Mouse (Mus musculus) hindbrain, embryonic 11.5 days (tissue): Measurements from ENCODE around the gene Micu1. TPM values are rescaled to one million over a fixed set of nuclear protein-coding genes. Genes with fewer than 3 reads are reported as not detected.

ENCODE experiments used
- ATAC-seq: fragments of 200-750 bp; cut with Nextera tagmentation; 2 replicates; pipeline ENCODE4 v1.8.0; 2017; ENCODE audit warnings: mild to moderate bottlenecking, moderate TSS enrichment, moderate library complexity; ENCODE audit not compliant: low FRiP score
- DNase-seq: peaks from one replicate; pipeline ENCODE4 v3.0.0-alpha.2; 2015; ENCODE audit warnings: low spot score
- H3K27ac ChIP-seq: fragments of 300-500 bp; sonication (generic); 2 replicates; pipeline ENCODE4 v1.5.1; 2014; ENCODE audit warnings: mild to moderate bottlenecking, low read depth, low read length
- H3K27me3 ChIP-seq: fragments of 300-500 bp; sonication (generic); 2 replicates; pipeline ENCODE4 v1.6.1; 2014; ENCODE audit warnings: mild to moderate bottlenecking, low read length, moderate library complexity, mixed read lengths; ENCODE audit not compliant: control insufficient read depth, insufficient read depth
- H3K36me3 ChIP-seq: fragments of 300-500 bp; sonication (generic); 2 replicates; pipeline ENCODE4 v1.6.1; 2014; ENCODE audit warnings: mild to moderate bottlenecking, low read length, moderate library complexity, mixed read lengths; ENCODE audit not compliant: control insufficient read depth, insufficient read depth
- H3K4me1 ChIP-seq: fragments of 300-500 bp; sonication (generic); replicated peaks from 2 replicates; pipeline ENCODE4 v1.6.1; 2014; ENCODE audit warnings: low read length, mixed read lengths; ENCODE audit not compliant: control insufficient read depth, insufficient read depth
- H3K4me2 ChIP-seq: fragments of 300-500 bp; sonication (generic); replicated peaks from 2 replicates; pipeline ENCODE4 v1.6.1; 2014; ENCODE audit warnings: mild to moderate bottlenecking, low read depth, low read length
- H3K4me3 ChIP-seq: fragments of 300-500 bp; sonication (generic); 2 replicates; pipeline ENCODE4 v1.5.1; 2014; ENCODE audit warnings: low read depth, low read length
- H3K9ac ChIP-seq: fragments of 300-500 bp; sonication (generic); 2 replicates; pipeline ENCODE4 v1.6.1; 2014; ENCODE audit warnings: low read depth, low read length
- H3K9me3 ChIP-seq: fragments of 300-500 bp; sonication (generic); 2 replicates; pipeline ENCODE4 v1.6.1; 2016; ENCODE audit warnings: low read length; ENCODE audit not compliant: control insufficient read depth
- WGBS: fragments of 180-500 bp; shearing (Covaris S2); extraction: QIAGEN DNeasy Blood & Tissue Kit; methylation state at CpG from one replicate; pipeline ENCODE4 v1.1.7; 2014; 5-methylcytosine and 5-hydroxymethylcytosine counted together
- polyA plus RNA-seq: library from polyadenylated mRNA; unstranded; fragments of >200 nt; fragmentation: Nextera tagmentation; extraction: Ambion mirVana; gene quantifications from 2 replicates; pipeline ENCODE4 v1.2.1, GENCODE M21; 2014

Micu1 gene
- polyA plus RNA-seq, 1 experiment from 2014 or later: 69.0 TPM

GRCm38 (mm10) chr10:59729842-59730241, 27.6 kb downstream of the Micu1 start:
- Histone ChIP-seq H3K4me2 (no peak overlapping the region), H3K27ac (no peak overlapping the region), H3K9me3 (no peaks in the 10 kb centered on the region), H3K9ac (no peak overlapping the region), H3K27me3 (no peaks in the 10 kb centered on the region), H3K4me1 (no peaks in the 10 kb centered on the region), H3K4me3 (no peak overlapping the region), H3K36me3 (no peaks in the 10 kb centered on the region)
- 53% methylated on average over 4 of the region's 4 CpGs for WGBS
- ATAC-seq (no peak), DNase-seq (no peak)

- ATAC-seq: no peak
- no peak overlapping the region for H3K27ac ChIP-seq
- H3K36me3 ChIP-seq: no peaks in the 10 kb centered on the region
- DNase-seq: no peak
- 78% methylated on average over 11 of the region's 11 CpGs for WGBS
- H3K4me1 ChIP-seq: no peaks in the 10 kb centered on the region
- H3K4me2 ChIP-seq: no peak overlapping the region
- no peaks in the 10 kb centered on the region for H3K9me3 ChIP-seq
- H3K9ac ChIP-seq: no peak overlapping the region
- no peak overlapping the region for H3K4me3 ChIP-seq
- no peaks in the 10 kb centered on the region for H3K27me3 ChIP-seq
These were observed 33.8 kb downstream of the Micu1 start for GRCm38 (mm10) chr10:59736027-59736598.

GRCm38 (mm10) chr10:59741448-59741847, 39.2 kb downstream of the Micu1 start:
- Histone ChIP-seq H3K36me3 (no peaks in the 10 kb centered on the region), H3K4me1 (no peaks in the 10 kb centered on the region), H3K4me3 (no peak overlapping the region), H3K9me3 (no peaks in the 10 kb centered on the region), H3K27me3 (no peaks in the 10 kb centered on the region), H3K9ac (no peak overlapping the region), H3K27ac (no peak overlapping the region), H3K4me2 (no peak overlapping the region)
- no peak for ATAC-seq
- WGBS: 33% methylated on average over 4 of the region's 4 CpGs
- DNase-seq: no peak

GRCm38 (mm10) chr10:59743397-59743796, 41.1 kb downstream of the Micu1 start:
- H3K9me3 ChIP-seq: no peaks in the 10 kb centered on the region
- ATAC-seq: no peak
- H3K4me1 ChIP-seq: no peaks in the 10 kb centered on the region
- H3K9ac ChIP-seq: no peak overlapping the region
- WGBS: 94% methylated on average over 12 of the region's 12 CpGs
- H3K27me3 ChIP-seq: no peaks in the 10 kb centered on the region
- no peak overlapping the region for H3K4me2 ChIP-seq
- no peak overlapping the region for H3K27ac ChIP-seq
- H3K4me3 ChIP-seq: no peak overlapping the region
- DNase-seq: no peak
- no peaks in the 10 kb centered on the region for H3K36me3 ChIP-seq

- no peaks in the 10 kb centered on the region for H3K36me3 ChIP-seq
- WGBS: 95% methylated on average over 5 of the region's 5 CpGs
- no peak for ATAC-seq
These were observed 41.7 kb downstream of the Micu1 start for GRCm38 (mm10) chr10:59743969-59744368.

GRCm38 (mm10) chr10:59747334-59747733, 45.1 kb downstream of the Micu1 start:
- Histone ChIP-seq H3K4me3 (no peak overlapping the region), H3K36me3 (no peaks in the 10 kb centered on the region), H3K4me1 (no peaks in the 10 kb centered on the region), H3K4me2 (no peak overlapping the region), H3K9me3 (no peaks in the 10 kb centered on the region), H3K9ac (no peak overlapping the region), H3K27me3 (no peaks in the 10 kb centered on the region), H3K27ac (no peak overlapping the region)
- DNase-seq: no peak
- 91% methylated on average over 7 of the region's 7 CpGs for WGBS
- ATAC-seq: no peak

More at GRCm38 (mm10) chr10:59743969-59744368, 41.7 kb downstream of the Micu1 start:
- Histone ChIP-seq H3K9me3 (no peaks in the 10 kb centered on the region), H3K4me1 (no peaks in the 10 kb centered on the region), H3K27me3 (no peaks in the 10 kb centered on the region), H3K4me2 (no peak overlapping the region), H3K9ac (no peak overlapping the region), H3K4me3 (no peak overlapping the region), H3K27ac (no peak overlapping the region)
- DNase-seq: no peak

- Histone ChIP-seq H3K9me3 (no peaks in the 10 kb centered on the region), H3K9ac (no peak overlapping the region), H3K4me2 (no peak overlapping the region), H3K4me1 (no peaks in the 10 kb centered on the region), H3K27me3 (no peaks in the 10 kb centered on the region), H3K4me3 (no peak overlapping the region), H3K36me3 (no peaks in the 10 kb centered on the region), H3K27ac (no peak overlapping the region)
- no peak for DNase-seq
- 81% methylated on average over 2 of the region's 2 CpGs for WGBS
- ATAC-seq: no peak
These were observed 46.5 kb downstream of the Micu1 start for GRCm38 (mm10) chr10:59748699-59749200.

GRCm38 (mm10) chr10:59753538-59754069, 51.3 kb downstream of the Micu1 start:
- ATAC-seq: no peak

GRCm38 (mm10) chr10:59754104-59754503, 51.8 kb downstream of the Micu1 start:
- no peak for DNase-seq
- 95% methylated on average over 1 of the region's 1 CpGs for WGBS

More at GRCm38 (mm10) chr10:59753538-59754069, 51.3 kb downstream of the Micu1 start:
- H3K9me3 ChIP-seq: no peaks in the 10 kb centered on the region
- H3K27me3 ChIP-seq: no peaks in the 10 kb centered on the region
- no peak overlapping the region for H3K4me2 ChIP-seq
- no peaks in the 10 kb centered on the region for H3K36me3 ChIP-seq
- no peak overlapping the region for H3K27ac ChIP-seq
- H3K9ac ChIP-seq: no peak overlapping the region
- no peaks in the 10 kb centered on the region for H3K4me1 ChIP-seq
- WGBS: 66% methylated on average over 9 of the region's 9 CpGs
- H3K4me3 ChIP-seq: no peak overlapping the region
- no peak for DNase-seq

More at GRCm38 (mm10) chr10:59754104-59754503, 51.8 kb downstream of the Micu1 start:
- no peak overlapping the region for H3K4me3 ChIP-seq
- no peak overlapping the region for H3K4me2 ChIP-seq
- no peak overlapping the region for H3K27ac ChIP-seq
- no peak overlapping the region for H3K9ac ChIP-seq
- no peak for ATAC-seq
- no peaks in the 10 kb centered on the region for H3K9me3 ChIP-seq
- no peaks in the 10 kb centered on the region for H3K4me1 ChIP-seq
- no peaks in the 10 kb centered on the region for H3K27me3 ChIP-seq
- H3K36me3 ChIP-seq: no peaks in the 10 kb centered on the region
